Mouse (Mus musculus) spleen, postnatal 0 days (tissue): Measurements from ENCODE around the gene Entpd6. TPM values are rescaled to one million over a fixed set of nuclear protein-coding genes. Genes with fewer than 3 reads are reported as not detected.

Source experiments
- polyA plus RNA-seq: library from polyadenylated mRNA; unstranded; fragments of >200 nt; fragmentation: Nextera tagmentation; extraction: Ambion mirVana; gene quantifications from 2 replicates; pipeline ENCODE4 v1.2.1, GENCODE M21; 2015

The Entpd6 gene
- polyA plus RNA-seq, result 11.0 and 13.3 TPM in 2 replicates

GRCm38 (mm10) chr2:150748854-150749253, at the start of gene Entpd6:
Gene Entpd6, plus strand, starts transcription at chr2:150749042.

GRCm38 (mm10) chr2:150786251-150787180, 37.7 kb downstream of the Entpd6 start, which contains the start of gene Pygb:
Gene Pygb, plus strand, starts transcription at chr2:150786735.

Other genes with a start within 250 kb of the Entpd6 start
- 15.5 and 22.2 TPM in 2 replicates for gene Cst7, start 178.6 kb upstream of the Entpd6 start, polyA plus RNA-seq
- gene Apmap, start 140.5 kb upstream of the Entpd6 start, polyA plus RNA-seq, result 27.8 and 28.9 TPM in 2 replicates
- 27.9 and 29.0 TPM in 2 replicates for gene Acss1, start 80.5 kb upstream of the Entpd6 start, polyA plus RNA-seq
- gene Vsx1, start 59.7 kb upstream of the Entpd6 start, polyA plus RNA-seq, result not detected in 2 replicates
- 16.8 and 20.5 TPM in 2 replicates for gene Pygb, start 37.7 kb downstream of the Entpd6 start, polyA plus RNA-seq
- 24.5 and 32.5 TPM in 2 replicates for gene Abhd12, start 155.7 kb downstream of the Entpd6 start, polyA plus RNA-seq
- gene Gins1, start 156.4 kb downstream of the Entpd6 start, polyA plus RNA-seq, result 50.1 and 50.5 TPM in 2 replicates